Mouse (Mus musculus): ENCODE results near the gene Yod1. TPM values are rescaled to one million over a fixed set of nuclear protein-coding genes. Genes with fewer than 3 reads are reported as not detected.

The Yod1 gene
- polyA plus RNA-seq, 1 experiment, result 1.1 TPM

GRCm38 (mm10) chr1:130731741-130732337 lies 14.7 kb downstream of the Yod1 start, which contains the start of gene AA986860:
AA986860 (plus strand) TSS chr1:130731976.
- peak; percentile 84 for DNase-seq (ENCODE audit: low read depth, low spot score)

GRCm38 (mm10) chr1:130732706-130733658 lies 15.9 kb downstream of the Yod1 start:
- whole genome bisulfite sequencing, result 33% methylated on average over 13 of the region's 13 CpGs
- DNase-seq (ENCODE audit: low read depth, low spot score), result no peak

More at GRCm38 (mm10) chr1:130731741-130732337, 14.7 kb downstream of the Yod1 start, which contains the start of gene AA986860:
- WGBS, result 12% methylated on average over 10 of the region's 10 CpGs

GRCm38 (mm10) chr1:130733671-130734070 lies 16.5 kb downstream of the Yod1 start:
- WGBS, result 42% methylated on average over 4 of the region's 4 CpGs
- no peak for DNase-seq (ENCODE audit: low read depth, low spot score)

- 14% methylated on average over 5 of the region's 5 CpGs for WGBS
- DNase-seq (ENCODE audit: low read depth, low spot score), result no peak
These were observed 17.3 kb downstream of the Yod1 start for GRCm38 (mm10) chr1:130734452-130734851.

GRCm38 (mm10) chr1:130734852-130735251 lies 17.7 kb downstream of the Yod1 start:
- WGBS, result 52% methylated on average over 8 of the region's 8 CpGs
- DNase-seq (ENCODE audit: low read depth, low spot score), result no peak

GRCm38 (mm10) chr1:130737411-130737881 lies 20.3 kb downstream of the Yod1 start:
- no peak for DNase-seq (ENCODE audit: low read depth, low spot score)
- 30% methylated on average over 11 of the region's 11 CpGs for WGBS

- WGBS, result 84% methylated on average over 7 of the region's 7 CpGs
- no peak for DNase-seq (ENCODE audit: low read depth, low spot score)
These were observed 20.8 kb downstream of the Yod1 start for GRCm38 (mm10) chr1:130737916-130738315.

GRCm38 (mm10) chr1:130738551-130739106 lies 21.5 kb downstream of the Yod1 start:
- no peak for DNase-seq (ENCODE audit: low read depth, low spot score)
- 58% methylated on average over 3 of the region's 3 CpGs for WGBS

- no peak for DNase-seq (ENCODE audit: low read depth, low spot score)
- 29% methylated on average over 3 of the region's 3 CpGs for WGBS
These were observed 22.5 kb downstream of the Yod1 start for GRCm38 (mm10) chr1:130739636-130740035.

GRCm38 (mm10) chr1:130740227-130740648 lies 23.1 kb downstream of the Yod1 start:
- WGBS, result 33% methylated on average over 4 of the region's 4 CpGs
- DNase-seq (ENCODE audit: low read depth, low spot score), result no peak

- no peak for DNase-seq (ENCODE audit: low read depth, low spot score)
These were observed 23.9 kb downstream of the Yod1 start for GRCm38 (mm10) chr1:130740781-130741720.

GRCm38 (mm10) chr1:130742201-130742600 lies 25.1 kb downstream of the Yod1 start:
- WGBS, result 95% methylated on average over 7 of the region's 7 CpGs
- no peak for DNase-seq (ENCODE audit: low read depth, low spot score)

More at GRCm38 (mm10) chr1:130740781-130741720, 23.9 kb downstream of the Yod1 start:
- WGBS, result 35% methylated on average over 15 of the region's 15 CpGs

GRCm38 (mm10) chr1:130743775-130744174 lies 26.6 kb downstream of the Yod1 start:
- 76% methylated on average over 1 of the region's 1 CpGs for WGBS
- DNase-seq (ENCODE audit: low read depth, low spot score), result no peak

GRCm38 (mm10) chr1:130744217-130744616 lies 27.1 kb downstream of the Yod1 start:
- 64% methylated on average over 2 of the region's 2 CpGs for WGBS
- DNase-seq (ENCODE audit: low read depth, low spot score), result no peak

GRCm38 (mm10) chr1:130744961-130745360 lies 27.8 kb downstream of the Yod1 start:
- no peak for DNase-seq (ENCODE audit: low read depth, low spot score)
- 88% methylated on average over 5 of the region's 5 CpGs for WGBS

GRCm38 (mm10) chr1:130745591-130745990 lies 28.5 kb downstream of the Yod1 start:
- no peak for DNase-seq (ENCODE audit: low read depth, low spot score)
- 67% methylated on average over 3 of the region's 3 CpGs for whole genome bisulfite sequencing

GRCm38 (mm10) chr1:130746819-130747218 lies 29.7 kb downstream of the Yod1 start:
- 89% methylated on average over 3 of the region's 3 CpGs for WGBS
- no peak for DNase-seq (ENCODE audit: low read depth, low spot score)

GRCm38 (mm10) chr1:130759689-130760088 lies 42.6 kb downstream of the Yod1 start:
- WGBS, result 57% methylated on average over 9 of the region's 9 CpGs
- no peak for DNase-seq (ENCODE audit: low read depth, low spot score)

- whole genome bisulfite sequencing, result 19% methylated on average over 1 of the region's 1 CpGs
- no peak for DNase-seq (ENCODE audit: low read depth, low spot score)
These were observed 44.5 kb downstream of the Yod1 start for GRCm38 (mm10) chr1:130761597-130761996.
